Mouse (Mus musculus) hindbrain, postnatal 0 days (tissue): Measurements from ENCODE around the gene Atp8a2. TPM values are rescaled to one million over a fixed set of nuclear protein-coding genes. Genes with fewer than 3 reads are reported as not detected.
A peak's percentile ranks its signal among the peaks of the same experiment; 100 is the strongest.

Experiments used
- ATAC-seq: fragments of 200-750 bp; cut with Nextera tagmentation; 2 replicates; pipeline ENCODE4 v1.8.0; 2017; ENCODE audit warnings: mild to moderate bottlenecking, moderate TSS enrichment, moderate library complexity
- DNase-seq: peaks from one replicate; pipeline ENCODE4 v3.0.0-alpha.2; 2015; ENCODE audit warnings: low spot score
- H3K27ac ChIP-seq: fragments of 300-500 bp; sonication (generic); 2 replicates; pipeline ENCODE4 v1.5.1; 2014; ENCODE audit warnings: mild to moderate bottlenecking
- H3K27me3 ChIP-seq: fragments of 300-500 bp; sonication (generic); 2 replicates; pipeline ENCODE4 v1.6.1; 2014; ENCODE audit warnings: low read length, mixed read lengths; ENCODE audit not compliant: insufficient read depth
- H3K36me3 ChIP-seq: fragments of 300-500 bp; sonication (generic); 2 replicates; pipeline ENCODE4 v1.6.1; 2014; ENCODE audit warnings: low read length, mixed read lengths; ENCODE audit not compliant: insufficient read depth
- H3K4me1 ChIP-seq: fragments of 300-500 bp; sonication (generic); 2 replicates; pipeline ENCODE4 v1.6.1; 2014; ENCODE audit warnings: antibody characterized with exemption, low read length, mixed read lengths; ENCODE audit not compliant: insufficient read depth
- H3K4me2 ChIP-seq: fragments of 300-500 bp; sonication (generic); 2 replicates; pipeline ENCODE4 v1.6.1; 2014; ENCODE audit warnings: low read depth, mild to moderate bottlenecking, low read length, moderate library complexity, mixed read lengths
- H3K4me3 ChIP-seq: fragments of 300-500 bp; sonication (generic); 2 replicates; pipeline ENCODE4 v1.5.1; 2014; ENCODE audit warnings: low read length
- H3K9ac ChIP-seq: fragments of 300-500 bp; sonication (generic); replicated peaks from 2 replicates; pipeline ENCODE4 v1.6.1; 2014; ENCODE audit warnings: mild to moderate bottlenecking, low read length, moderate library complexity, mixed read lengths
- H3K9me3 ChIP-seq: fragments of 300-500 bp; sonication (generic); 2 replicates; pipeline ENCODE4 v1.6.1; 2016; ENCODE audit warnings: low read length, mixed read lengths
- CTCF ChIP-seq: IDR thresholded peaks from 2 replicates; pipeline ENCODE4 v1.5.1; 2016; ENCODE audit warnings: antibody characterized with exemption, control low read depth, low read depth
- WGBS: fragments of 180-500 bp; shearing (Covaris S2); extraction: QIAGEN DNeasy Blood & Tissue Kit; methylation state at CpG from one replicate; pipeline ENCODE4 v1.1.7; 2014; 5-methylcytosine and 5-hydroxymethylcytosine counted together
- polyA plus RNA-seq: library from polyadenylated mRNA; unstranded; fragments of >200 nt; fragmentation: Nextera tagmentation; extraction: Ambion mirVana; gene quantifications from 2 replicates; pipeline ENCODE4 v1.2.1, GENCODE M21; 2015
- total RNA-seq: library from RNA; depleted of rRNA; stranded (reverse); fragments of >200 nt; gene quantifications from 2 replicates; pipeline ENCODE4 v1.2.3, GENCODE M21; 2014

The Atp8a2 gene
- total and polyA plus RNA-seq, 2 experiments from 2014 or later, result 29.1 to 41.7 TPM

GRCm38 (mm10) chr14:60209166-60209565, 12.2 kb upstream of the Atp8a2 start:
- no peak for TF ChIP-seq CTCF
- no peak overlapping the region for H3K4me2 ChIP-seq
- DNase-seq (no peak), ATAC-seq (no peak)
- no peaks in the 10 kb centered on the region for H3K27me3 ChIP-seq
- 90% methylated on average over 7 of the region's 7 CpGs for WGBS
- H3K4me1 ChIP-seq, result no peaks in the 10 kb centered on the region
- H3K9ac ChIP-seq, result no peak overlapping the region
- no peak overlapping the region for H3K27ac ChIP-seq
- no peak overlapping the region for H3K4me3 ChIP-seq
- H3K9me3 ChIP-seq, result no peaks in the 10 kb centered on the region
- H3K36me3 ChIP-seq, result no peaks in the 10 kb centered on the region

GRCm38 (mm10) chr14:60204993-60205392, 8.0 kb upstream of the Atp8a2 start:
- no peaks in the 10 kb centered on the region for H3K27me3 ChIP-seq
- H3K4me3 ChIP-seq, result no peak overlapping the region
- H3K9ac ChIP-seq, result no peak overlapping the region
- no peaks in the 10 kb centered on the region for H3K9me3 ChIP-seq
- no peak overlapping the region for H3K27ac ChIP-seq
- no peak for ATAC-seq
- no peak for TF ChIP-seq CTCF
- no peaks in the 10 kb centered on the region for H3K4me1 ChIP-seq
- H3K36me3 ChIP-seq, result no peaks in the 10 kb centered on the region
- WGBS, result 93% methylated on average over 6 of the region's 6 CpGs
- H3K4me2 ChIP-seq, result no peak overlapping the region
- DNase-seq, result no peak

- TF ChIP-seq CTCF, result no peak
- Histone ChIP-seq H3K27me3 (no peaks in the 10 kb centered on the region), H3K4me1 (no peaks in the 10 kb centered on the region), H3K27ac (no peak overlapping the region), H3K9ac (no peak overlapping the region), H3K36me3 (no peaks in the 10 kb centered on the region), H3K9me3 (no peaks in the 10 kb centered on the region), H3K4me3 (no peak overlapping the region), H3K4me2 (no peak overlapping the region)
- DNase-seq, result no peak
- 81% methylated on average over 5 of the region's 5 CpGs for WGBS
- no peak for ATAC-seq
Measured at GRCm38 (mm10) chr14:60195999-60196398, 980 bp downstream of the Atp8a2 start.

GRCm38 (mm10) chr14:60194606-60195005, 2.4 kb downstream of the Atp8a2 start:
- no peaks in the 10 kb centered on the region for H3K9me3 ChIP-seq
- no peaks in the 10 kb centered on the region for H3K4me1 ChIP-seq
- H3K9ac ChIP-seq, result no peak overlapping the region
- H3K27me3 ChIP-seq, result no peaks in the 10 kb centered on the region
- H3K4me2 ChIP-seq, result no peak overlapping the region
- DNase-seq (no peak), ATAC-seq (no peak)
- no peak for TF ChIP-seq CTCF
- no peak overlapping the region for H3K27ac ChIP-seq
- 86% methylated on average over 1 of the region's 1 CpGs for WGBS
- no peaks in the 10 kb centered on the region for H3K36me3 ChIP-seq
- H3K4me3 ChIP-seq, result no peak overlapping the region

GRCm38 (mm10) chr14:60189771-60190170, 7.2 kb downstream of the Atp8a2 start:
- DNase-seq (no peak), ATAC-seq (no peak)
- no peak overlapping the region for H3K4me2 ChIP-seq
- H3K27ac ChIP-seq, result no peak overlapping the region
- H3K4me1 ChIP-seq, result no peaks in the 10 kb centered on the region
- no peak for TF ChIP-seq CTCF
- H3K36me3 ChIP-seq, result no peaks in the 10 kb centered on the region
- no peak overlapping the region for H3K9ac ChIP-seq
- H3K4me3 ChIP-seq, result no peak overlapping the region
- no peaks in the 10 kb centered on the region for H3K9me3 ChIP-seq
- H3K27me3 ChIP-seq, result no peaks in the 10 kb centered on the region
- WGBS, result 74% methylated on average over 5 of the region's 5 CpGs

GRCm38 (mm10) chr14:60188201-60188825, 8.7 kb downstream of the Atp8a2 start:
- TF ChIP-seq CTCF, result no peak
- Histone ChIP-seq H3K4me1 (no peaks in the 10 kb centered on the region), H3K9ac (no peak overlapping the region), H3K36me3 (no peaks in the 10 kb centered on the region), H3K4me3 (no peak overlapping the region), H3K4me2 (no peak overlapping the region), H3K9me3 (no peaks in the 10 kb centered on the region), H3K27ac (no peak overlapping the region), H3K27me3 (no peaks in the 10 kb centered on the region)
- ATAC-seq (no peak), DNase-seq (no peak)
- WGBS, result 81% methylated on average over 5 of the region's 5 CpGs

- H3K27me3 ChIP-seq, result no peaks in the 10 kb centered on the region
- ATAC-seq (no peak), DNase-seq (no peak)
- no peaks in the 10 kb centered on the region; the same call in 1 of the 2 replicates for H3K4me1 ChIP-seq
- no peak overlapping the region for H3K4me2 ChIP-seq
- H3K4me3 ChIP-seq, result no peak overlapping the region
- no peaks in the 10 kb centered on the region for H3K9me3 ChIP-seq
- peak; percentile 17; the same call in 1 of the 2 replicates for TF ChIP-seq CTCF
- no peaks in the 10 kb centered on the region for H3K36me3 ChIP-seq
- H3K27ac ChIP-seq, result no peak overlapping the region
- H3K9ac ChIP-seq, result no peak overlapping the region
- 93% methylated on average over 2 of the region's 2 CpGs for WGBS
Measured at GRCm38 (mm10) chr14:60181306-60181705, 15.7 kb downstream of the Atp8a2 start.
